Mouse (Mus musculus): Measurements from ENCODE around the gene Gm21560. TPM values are rescaled to one million over a fixed set of nuclear protein-coding genes. Genes with fewer than 3 reads are reported as not detected.
"Not testable (repeated sequence)": the region's sequence is repeated elsewhere in the genome, so short reads cannot be mapped to it uniquely, and the experiment has no call there.

Gene Gm21560
- not detected in 3 replicates for total RNA-seq (2017)

DNA sequence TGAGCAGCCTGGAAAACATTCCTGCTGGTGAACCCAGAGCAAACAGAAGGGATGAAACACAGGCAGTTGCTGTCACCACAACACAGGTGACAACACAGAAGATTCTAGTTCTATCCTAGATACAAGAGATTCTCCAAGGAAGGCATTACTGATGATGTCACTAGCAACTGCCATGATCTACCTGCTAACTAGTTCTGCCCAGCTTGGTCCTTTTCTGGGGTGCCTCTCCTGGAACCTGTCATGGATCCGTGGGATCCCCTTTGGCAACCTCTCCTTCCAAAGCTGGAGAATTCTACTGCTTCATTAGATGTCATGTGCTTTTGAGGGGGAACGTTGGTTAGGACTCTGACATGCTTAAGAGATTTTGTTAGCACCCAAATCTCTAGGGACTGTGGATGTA is at the start of gene Gm21560:
TSS of gene Gm21560 (minus strand) at position 101 of the 400 bp plus-strand sequence.
- not testable (repeated sequence) for ATAC-seq (replicated peaks; ENCODE audit: insufficient number of reproducible peaks, low FRiP score, low TSS enrichment, poor library complexity, severe bottlenecking)

DNA sequence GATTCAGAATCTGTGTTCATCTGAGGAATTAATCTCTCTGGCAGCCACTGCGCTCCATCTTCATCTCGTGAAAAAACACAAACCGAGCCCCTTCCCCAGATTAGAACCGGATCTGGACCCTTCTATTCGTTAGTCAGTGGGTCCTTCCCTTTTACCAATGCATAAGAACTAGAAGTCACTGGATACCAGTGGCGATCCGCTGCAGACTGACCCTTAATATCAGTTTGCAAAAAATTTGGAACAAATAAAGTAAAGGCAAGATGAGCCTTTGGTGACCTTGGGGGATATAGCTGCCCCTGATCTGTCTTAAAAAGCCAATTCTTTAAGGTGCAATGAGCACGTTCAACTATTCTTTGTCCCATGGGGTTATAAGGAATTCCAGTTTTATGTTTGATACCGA is 55.6 kb downstream of the Gm21560 start:
- ATAC-seq (replicated peaks; ENCODE audit: insufficient number of reproducible peaks, low FRiP score, low TSS enrichment, poor library complexity, severe bottlenecking), result not testable (repeated sequence)

DNA sequence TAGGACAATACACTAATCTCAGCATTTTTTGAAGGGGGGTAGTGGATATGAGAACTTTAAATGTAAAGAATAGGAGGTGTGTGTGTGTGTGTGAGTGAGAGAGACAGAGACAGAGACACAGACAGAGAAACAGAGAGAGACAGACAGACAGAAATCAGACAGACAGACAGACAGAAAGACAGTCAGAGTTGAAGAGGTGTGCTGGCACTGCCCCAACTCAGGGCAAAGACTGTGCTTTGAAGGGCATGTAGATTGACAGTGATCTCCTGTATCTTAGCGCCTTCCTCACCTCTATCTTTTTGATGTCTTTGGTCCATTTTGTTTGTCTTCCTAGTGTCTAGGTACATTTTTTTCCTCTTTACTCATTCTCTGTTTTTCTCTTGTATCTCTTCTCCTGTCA is 58.0 kb downstream of the Gm21560 start:
- not testable (repeated sequence) for ATAC-seq (replicated peaks; ENCODE audit: insufficient number of reproducible peaks, low FRiP score, low TSS enrichment, poor library complexity, severe bottlenecking)

Other genes with a start within 250 kb of the Gm21560 start
- not detected in 3 replicates for gene Gm3453, start 240.2 kb downstream of the Gm21560 start, total RNA-seq (2017)
- not detected in 3 replicates for gene Gm6337, start 161.0 kb downstream of the Gm21560 start, total RNA-seq (2017)
- gene Gm8206, start 125.3 kb downstream of the Gm21560 start, total RNA-seq (2017), result not detected in 3 replicates
- gene Gm3468, start 110.6 kb downstream of the Gm21560 start, total RNA-seq (2017), result not detected in 3 replicates
- not detected in 3 replicates for gene Gm3476, start 93.5 kb downstream of the Gm21560 start, total RNA-seq (2017)
- not detected in 3 replicates for gene Gm3411, start 68.0 kb upstream of the Gm21560 start, total RNA-seq (2017)
- 1.9 TPM in 1 of 3 replicates, not detected in the others for gene Gm21103, start 85.6 kb upstream of the Gm21560 start, total RNA-seq (2017)
- gene Gm3618, start 124.4 kb upstream of the Gm21560 start, total RNA-seq (2017), result not detected in 3 replicates
- gene Gm16440, start 171.0 kb upstream of the Gm21560 start, total RNA-seq (2017), result not detected in 3 replicates
- gene Gm3591, start 193.2 kb upstream of the Gm21560 start, total RNA-seq (2017), result not detected in 3 replicates
- gene Gm3594, start 225.3 kb upstream of the Gm21560 start, total RNA-seq (2017), result not detected in 3 replicates

All from monocyte, adult 5-6 weeks (primary cell).